ENCODE assay signal across 8 mouse cellular contexts in the genomic region with DNA sequence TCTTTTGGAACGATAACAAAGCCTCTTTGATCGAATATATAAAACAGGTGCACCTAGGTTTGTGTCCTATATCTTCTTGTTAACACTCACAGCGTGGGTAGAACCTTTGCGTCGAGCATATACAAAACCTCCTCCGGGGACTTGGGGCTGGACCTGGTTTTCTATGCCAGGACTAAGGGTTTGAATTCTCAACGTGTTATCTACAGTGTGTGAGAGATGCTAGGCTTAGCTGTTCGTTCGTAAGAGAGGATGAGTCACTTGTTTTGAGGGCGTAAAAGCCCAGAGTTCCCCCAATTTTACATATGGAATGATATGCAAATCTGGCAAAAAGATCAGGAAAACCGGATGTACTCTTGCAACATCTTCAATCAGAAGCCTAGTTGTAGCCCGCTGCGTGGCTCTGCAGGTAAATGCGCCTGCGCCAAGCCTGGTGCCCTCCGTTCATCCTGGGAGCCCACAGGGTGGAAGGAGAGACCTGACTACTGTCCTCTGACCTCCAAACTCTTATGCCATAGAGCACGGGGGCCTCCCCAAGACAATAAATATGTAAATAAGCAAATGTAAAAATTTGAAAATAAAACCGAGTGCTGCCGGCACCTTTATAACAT. TPM values are rescaled to one million over a fixed set of nuclear protein-coding genes. Genes with fewer than 3 reads are reported as not detected.
DNase-seq lines count a peak whose midpoint lies in the region; ATAC-seq and TF ChIP-seq lines count a peak whose summit lies in the region.

No protein-coding gene starts in this region.

- peak; percentile 66 for ATAC-seq in midbrain, embryonic 11.5 days (ENCODE audit: low FRiP score)

- peak overlapping the region; percentile 50 for H3K4me2 ChIP-seq in midbrain, embryonic 11.5 days

- H3K36me3 ChIP-seq in kidney, adult 2 months (ENCODE audit: control insufficient read depth, insufficient read depth, low read length), result no peaks in the 10 kb centered on the region
- H3K36me3 ChIP-seq in midbrain, embryonic 11.5 days (ENCODE audit: control insufficient read depth, insufficient read depth, low read length), result no peaks in the 10 kb centered on the region

- DNase-seq in kidney, adult 2 months, result no peak
- DNase-seq in kidney, adult 8-10 months, result no peak
- DNase-seq in cerebellum, adult 18-20 months, result peak; percentile 74 to 78
- DNase-seq in frontal cortex, postnatal 10 days (ENCODE audit: low spot score in 2 of 2), result peak; percentile 35 to 44
- peak; percentile 42 for DNase-seq in layer of hippocampus, adult 9-10 months (ENCODE audit: low spot score)
- peak; percentile 90 for DNase-seq in midbrain, embryonic 11.5 days (ENCODE audit: low spot score, missing footprints)
- DNase-seq in thymus, postnatal 14 days, result peak; percentile 57
- DNase-seq in lung, postnatal 14 days, result no peak

- no peaks in the 10 kb centered on the region for H3K9me3 ChIP-seq in midbrain, embryonic 11.5 days (ENCODE audit: control insufficient read depth, low read length)

- peak overlapping the region; percentile 47; the same call in 1 of the 2 replicates for H3K9ac ChIP-seq in midbrain, embryonic 11.5 days (ENCODE audit: low read length)

- no peak overlapping the region for H3K27ac ChIP-seq in kidney, adult 2 months (ENCODE audit: insufficient read depth, low read depth, low read length)
- H3K27ac ChIP-seq in midbrain, embryonic 11.5 days (ENCODE audit: low read depth, low read length), result no peak overlapping the region

- 41% methylated on average over 19 of the region's 19 CpGs for WGBS in kidney, adult 2 months
- WGBS in midbrain, embryonic 11.5 days, result 42% methylated on average over 19 of the region's 19 CpGs

- no peaks in the 10 kb centered on the region for H3K27me3 ChIP-seq in kidney, adult 2 months (replicated peaks; ENCODE audit: control insufficient read depth, insufficient read depth, low read length)
- no peaks in the 10 kb centered on the region for H3K27me3 ChIP-seq in midbrain, embryonic 11.5 days (ENCODE audit: control insufficient read depth, insufficient read depth, low read length)

- no peak for TF ChIP-seq CTCF in kidney, adult 2 months (conservative IDR thresholded peaks at IDR 0.05; ENCODE audit: insufficient read depth, insufficient read length, low read depth, low read length)

- H3K4me3 ChIP-seq in kidney, adult 2 months (ENCODE audit: insufficient read depth, low read depth, low read length), result peak overlapping the region; percentile 21; the same call in 1 of the 2 replicates
- peak overlapping the region; percentile 28 for H3K4me3 ChIP-seq in midbrain, embryonic 11.5 days (ENCODE audit: low read depth, low read length)

- H3K4me1 ChIP-seq in kidney, adult 2 months (ENCODE audit: control insufficient read depth, insufficient read depth, low read length), result peaks cover 4% of the 10 kb centered on the region; the same call in 1 of the 2 replicates
- H3K4me1 ChIP-seq in midbrain, embryonic 11.5 days (ENCODE audit: control insufficient read depth, insufficient read depth, low read length), result peaks cover 4% of the 10 kb centered on the region; the same call in 1 of the 2 replicates

- TF ChIP-seq POLR2A in kidney, adult 2 months (IDR thresholded peaks at IDR 0.05; ENCODE audit: low read depth, low read length), result no peak

RNA-seq across cellular contexts. Expression of gene Mdm2, which starts 34.4 kb away (rescaled TPM):
- polyA plus RNA-seq in kidney, adult 2 months (2012; rRNA removed), result 21.9 and 22.9 TPM in 2 replicates
- polyA plus RNA-seq in midbrain, embryonic 11.5 days (2014; fragmentation: Nextera tagmentation; extraction: Ambion mirVana), result 67.5 and 74.3 TPM in 2 replicates

RNA-seq across cellular contexts. Expression of gene Cpm, which starts 46.8 kb away (rescaled TPM):
- polyA plus RNA-seq in kidney, adult 2 months (2012; rRNA removed), result 36.7 and 37.2 TPM in 2 replicates
- polyA plus RNA-seq in midbrain, embryonic 11.5 days (2014; fragmentation: Nextera tagmentation; extraction: Ambion mirVana), result 5.5 and 6.2 TPM in 2 replicates

Comparison
In these comparisons a context has a peak if more than half of its experiments do, and no peak if none do; other contexts are left out.
1. DNase-seq: peak in cerebellum, adult 18-20 months (2 of 2), frontal cortex, postnatal 10 days (2 of 2), layer of hippocampus, adult 9-10 months (single experiment), midbrain, embryonic 11.5 days (single experiment) and thymus, postnatal 14 days (single experiment); none in kidney, adult 2 months (single experiment), kidney, adult 8-10 months (0 of 2) and lung, postnatal 14 days (single experiment).